In genomic region chr15:77794138-77794907, GRCm38 (mm10) we compare ENCODE assay signal across 22 mouse cellular contexts. TPM values are rescaled to one million over a fixed set of nuclear protein-coding genes. Genes with fewer than 3 reads are reported as not detected.
DNase-seq lines count a peak whose midpoint lies in the region; ATAC-seq and TF ChIP-seq lines count a peak whose summit lies in the region.
"Had no signal": no experiment of that assay in that cellular context is flagged by ENCODE, and none has a peak within 500 bp of the region (broad histone marks: within the 10 kb centered on the region; RNA-seq: fewer than 3 reads in every experiment).

No protein-coding gene starts in this region.

- TF ChIP-seq POLR2A in spleen, adult 2 months (IDR thresholded peaks at IDR 0.05; ENCODE audit: low read depth, low read length): no peak

- H3K27ac ChIP-seq in heart, embryonic 15.5 days: peak overlapping the region; percentile 99
- H3K27ac ChIP-seq in spleen, adult 2 months (ENCODE audit: insufficient read depth, low read length): peak overlapping the region; percentile 17; the same call in 1 of the 2 replicates
- H3K27ac ChIP-seq in limb, embryonic 15.5 days: peak overlapping the region; percentile 72
- H3K27ac ChIP-seq in hindbrain, embryonic 14.5 days: no peak overlapping the region
- H3K27ac ChIP-seq: embryonic facial prominence, embryonic 12.5 days; forebrain, embryonic 10.5 days; hindbrain, embryonic 10.5 days; liver, embryonic 12.5 days; midbrain, embryonic 10.5 days had no signal

- H3K36me3 ChIP-seq in heart, embryonic 15.5 days: peaks cover 42% of the 10 kb centered on the region
- peaks cover 74% of the 10 kb centered on the region for H3K36me3 ChIP-seq in spleen, adult 2 months (ENCODE audit: control insufficient read depth, insufficient read depth, low read length)
- H3K36me3 ChIP-seq in limb, embryonic 15.5 days: peaks cover 60% of the 10 kb centered on the region
- H3K36me3 ChIP-seq in hindbrain, embryonic 14.5 days (replicated peaks; ENCODE audit: control insufficient read depth, insufficient read depth): peaks cover 26% of the 10 kb centered on the region

- no peak overlapping the region for H3K4me3 ChIP-seq in heart, embryonic 15.5 days
- H3K4me3 ChIP-seq in spleen, adult 2 months (ENCODE audit: extremely low read depth, insufficient read depth, insufficient read length): no peak overlapping the region
- no peak overlapping the region for H3K4me3 ChIP-seq in limb, embryonic 15.5 days
- no peak overlapping the region for H3K4me3 ChIP-seq in hindbrain, embryonic 14.5 days (replicated peaks; ENCODE audit: low read length)
- H3K4me3 ChIP-seq: embryonic facial prominence, embryonic 12.5 days; forebrain, embryonic 10.5 days; hindbrain, embryonic 10.5 days; liver, embryonic 12.5 days; midbrain, embryonic 10.5 days; neural tube, embryonic 15.5 days had no signal

- intact Hi-C loops in heart, postnatal 10 days (cut with DNase I): no loop called here

- no peaks in the 10 kb centered on the region for H3K27me3 ChIP-seq in heart, embryonic 15.5 days
- no peaks in the 10 kb centered on the region for H3K27me3 ChIP-seq in spleen, adult 2 months (ENCODE audit: control insufficient read depth, insufficient read depth, low read length)
- no peaks in the 10 kb centered on the region for H3K27me3 ChIP-seq in limb, embryonic 15.5 days
- H3K27me3 ChIP-seq in hindbrain, embryonic 14.5 days (ENCODE audit: control insufficient read depth, insufficient read depth, low read length): no peaks in the 10 kb centered on the region
- H3K27me3 ChIP-seq: embryonic facial prominence, embryonic 12.5 days; liver, embryonic 12.5 days; neural tube, embryonic 15.5 days had no signal

- ATAC-seq in heart, embryonic 15.5 days (replicated peaks; ENCODE audit: insufficient number of reproducible peaks, insufficient read depth, low FRiP score, low read depth): no peak
- no peak for ATAC-seq in limb, embryonic 15.5 days (ENCODE audit: insufficient number of reproducible peaks, low FRiP score, low TSS enrichment, low read depth)
- ATAC-seq in hindbrain, embryonic 14.5 days (ENCODE audit: low FRiP score): no peak
- ATAC-seq: CD4-positive, CD25-positive, alpha-beta regulatory T cell, adult 4 months; inflammation-experienced regulatory T-cells, adult 6 months; liver, embryonic 12.5 days had no signal

- H3K4me1 ChIP-seq in heart, embryonic 15.5 days (replicated peaks): peaks cover 65% of the 10 kb centered on the region
- peaks cover 21% of the 10 kb centered on the region for H3K4me1 ChIP-seq in spleen, adult 2 months (ENCODE audit: control insufficient read depth, insufficient read depth, insufficient read length)
- peaks cover 46% of the 10 kb centered on the region for H3K4me1 ChIP-seq in limb, embryonic 15.5 days
- peaks cover 11% of the 10 kb centered on the region for H3K4me1 ChIP-seq in hindbrain, embryonic 14.5 days (replicated peaks; ENCODE audit: control insufficient read depth, insufficient read depth, low read length)

- DNase-seq in heart, postnatal 10 days: no peak
- DNase-seq in spleen, adult 2 months (ENCODE audit: low read depth in 1 of 2, low spot score in 2 of 2): no peak
- DNase-seq in spleen, postnatal 36 days (ENCODE audit: low spot score in 2 of 2): no peak
- no peak for DNase-seq in cerebellum, postnatal 25 days
- no peak for DNase-seq in hindbrain, embryonic 14.5 days (ENCODE audit: low spot score)
- DNase-seq: adrenal gland, adult 8-10 months; heart, adult 18-20 months; kidney, postnatal 10 days; lung, embryonic 14.5 days; lung, postnatal 4 days; thymus, adult 2 months had no signal

- H3K9me3 ChIP-seq in heart, embryonic 15.5 days (replicated peaks): no peaks in the 10 kb centered on the region
- no peaks in the 10 kb centered on the region for H3K9me3 ChIP-seq in limb, embryonic 15.5 days
- H3K9me3 ChIP-seq in hindbrain, embryonic 14.5 days (ENCODE audit: control insufficient read depth, low read length): no peaks in the 10 kb centered on the region
- H3K9me3 ChIP-seq: embryonic facial prominence, embryonic 12.5 days; forebrain, embryonic 10.5 days; G1E; hindbrain, embryonic 10.5 days; liver, embryonic 12.5 days; midbrain, embryonic 10.5 days; neural tube, embryonic 15.5 days had no signal

- no peak overlapping the region for H3K4me2 ChIP-seq in heart, embryonic 15.5 days
- no peak overlapping the region for H3K4me2 ChIP-seq in limb, embryonic 15.5 days
- no peak overlapping the region for H3K4me2 ChIP-seq in hindbrain, embryonic 14.5 days (replicated peaks)
- H3K4me2 ChIP-seq: embryonic facial prominence, embryonic 12.5 days; liver, embryonic 12.5 days; lung, embryonic 14.5 days; neural tube, embryonic 15.5 days had no signal

- no peak for TF ChIP-seq CTCF in spleen, adult 2 months (IDR thresholded peaks at IDR 0.05; ENCODE audit: extremely low read depth, insufficient read depth, insufficient read length, insufficient replicate concordance)

- H3K9ac ChIP-seq in heart, embryonic 15.5 days: no peak overlapping the region
- no peak overlapping the region for H3K9ac ChIP-seq in limb, embryonic 15.5 days
- H3K9ac ChIP-seq in hindbrain, embryonic 14.5 days: no peak overlapping the region
- H3K9ac ChIP-seq: embryonic facial prominence, embryonic 12.5 days; liver, embryonic 12.5 days; lung, embryonic 14.5 days; neural tube, embryonic 15.5 days had no signal

- WGBS in heart, embryonic 15.5 days: 80% methylated on average over 13 of the region's 13 CpGs
- 75% methylated on average over 13 of the region's 13 CpGs for WGBS in spleen, adult 2 months
- 60% methylated on average over 13 of the region's 13 CpGs for WGBS in limb, embryonic 15.5 days
- 87% methylated on average over 13 of the region's 13 CpGs for WGBS in hindbrain, embryonic 14.5 days

RNA-seq across cellular contexts. Expression of gene Apol8, which starts 37.5 kb away (rescaled TPM):
- 0.24 TPM in 1 of 2 replicates, not detected in the other for polyA plus RNA-seq in heart, embryonic 15.5 days (2015; fragmentation: Nextera tagmentation; extraction: Ambion mirVana)
- total RNA-seq in heart, postnatal 10 days (2021): not detected
- 4.3 and 5.9 TPM in 2 replicates for polyA plus RNA-seq in spleen, adult 2 months (2012; rRNA removed)
- 0.14 and 0.15 TPM in 2 replicates for polyA plus RNA-seq in limb, embryonic 15.5 days (2015; fragmentation: Nextera tagmentation; extraction: Ambion mirVana)
- polyA plus RNA-seq in hindbrain, embryonic 14.5 days (2014; fragmentation: Nextera tagmentation; extraction: Ambion mirVana): not detected in 2 replicates
- total RNA-seq: heart, adult 18-20 months had no signal
- polyA plus RNA-seq: CD4-positive, CD25-positive, alpha-beta regulatory T cell, adult 4 months; G1E; lung, embryonic 14.5 days had no signal

RNA-seq across cellular contexts. Expression of gene Myh9, which starts 47.7 kb away (rescaled TPM):
- 25.2 and 33.7 TPM in 2 replicates for polyA plus RNA-seq in heart, embryonic 15.5 days (2015; fragmentation: Nextera tagmentation; extraction: Ambion mirVana)
- 100 to 1,000 TPM; 206 to 221 TPM for total RNA-seq in heart, postnatal 10 days (2021)
- polyA plus RNA-seq in spleen, adult 2 months (2012; rRNA removed): 138 and 142 TPM in 2 replicates
- 39.9 and 44.1 TPM in 2 replicates for polyA plus RNA-seq in limb, embryonic 15.5 days (2015; fragmentation: Nextera tagmentation; extraction: Ambion mirVana)
- polyA plus RNA-seq in hindbrain, embryonic 14.5 days (2014; fragmentation: Nextera tagmentation; extraction: Ambion mirVana): 14.4 and 14.6 TPM in 2 replicates
